Mouse (Mus musculus) Patski (cell line): ENCODE results near the gene Dstyk. TPM values are rescaled to one million over a fixed set of nuclear protein-coding genes. Genes with fewer than 3 reads are reported as not detected.

Experiments used
- ATAC-seq: fragments of 100-300 bp; one replicate; pipeline ENCODE4 v1.8.0; 2021
- CTCF ChIA-PET: fragments of 350-600 bp; sonication (Branson Sonifier 250); formaldehyde crosslinking; loops from one replicate; lab custom pipeline; 2022; ENCODE audit warnings: inconsistent platforms; lab: Charles Lee
- POLR2A ChIA-PET: fragments of 350-600 bp; sonication (Branson Sonifier 250); formaldehyde crosslinking; loops from one replicate; lab custom pipeline; 2022; ENCODE audit warnings: antibody characterized with exemption, inconsistent platforms; lab: Charles Lee
- DNase-seq: peaks from one replicate; pipeline ENCODE4 v3.0.0-alpha.2; 2011; ENCODE audit warnings: low read depth, low spot score
- H3K27me3 ChIP-seq: fragments of 371-371 bp; one replicate; pipeline ENCODE4 v1.5.1; 2021
- CTCF ChIP-seq: fragments of 100-300 bp; IDR thresholded peaks from one replicate; pipeline ENCODE4 v1.5.1; 2021
- in situ Hi-C: fragments of 300-500 bp; cut with MboI; formaldehyde crosslinking; loops from 3 replicates; pipeline ENCODE4 v1.11.1; 2018; ENCODE audit warnings: low pct_unique_long_range_greater_than_20kb, mixed read lengths
- polyA plus RNA-seq: library from polyadenylated mRNA; unstranded; gene quantifications from one replicate; pipeline ENCODE4 v1.2.3, GENCODE M21; 2021

Gene Dstyk
- 26.8 TPM for polyA plus RNA-seq

- ATAC-seq (peak; percentile 98), DNase-seq (peak; percentile 73)
- no peaks in the 10 kb centered on the region for H3K27me3 ChIP-seq
- CTCF ChIA-PET: interaction anchor here (1.0 to 1.6 kb wide), 3 partner anchors 26 to 30 kb away, joined by 3 to 4 read pairs (median 3); no protein-coding TSS in a partner anchor
- TF ChIP-seq CTCF: peak; percentile 94
- POLR2A ChIA-PET: interaction anchor here (0.6 to 1.4 kb wide), 5 partner anchors 8 to 213 kb away, joined by 3 to 5 read pairs (median 4); no protein-coding TSS in a partner anchor
- in situ Hi-C loops: no loop called here
These were observed at the start of gene Dstyk for GRCm38 (mm10) chr1:132417319-132418251. Gene Dstyk (plus strand): TSS chr1:132417555.

- POLR2A ChIA-PET: no interaction called here
- H3K27me3 ChIP-seq: no peaks in the 10 kb centered on the region
- DNase-seq: no peak
- in situ Hi-C loops: loop anchor here (5.0 to 10.0 kb wide), 3 partner anchors 54 to 227 kb away; no protein-coding TSS in a partner anchor
- CTCF ChIA-PET: interaction anchor here (1.4 to 2.3 kb wide), 2 partner anchors 22 to 70 kb away, joined by 5 to 7 read pairs; no protein-coding TSS in a partner anchor
- peak; percentile 70 for ATAC-seq
- no peak for TF ChIP-seq CTCF
These were observed 49.5 kb upstream of the Dstyk start for GRCm38 (mm10) chr1:132367692-132368506.

- ATAC-seq (no peak), DNase-seq (no peak)
- ChIA-PET CTCF (interaction anchor here (1.4 to 2.9 kb wide), 3 partner anchors 12 to 150 kb away, joined by 3 to 8 read pairs (median 4); no protein-coding TSS in a partner anchor), POLR2A (no interaction called here)
- no peak for TF ChIP-seq CTCF
- H3K27me3 ChIP-seq: no peaks in the 10 kb centered on the region
- in situ Hi-C loops: no loop called here
These were observed 46.6 kb upstream of the Dstyk start for GRCm38 (mm10) chr1:132370681-132371173.

- ChIA-PET CTCF (interaction anchor here (2.9 kb wide), 1 partner anchor 149 kb away, joined by 8 read pairs; no protein-coding TSS in a partner anchor), POLR2A (no interaction called here)
- no peak for DNase-seq
- TF ChIP-seq CTCF: no peak
- no peak for ATAC-seq
- H3K27me3 ChIP-seq: no peaks in the 10 kb centered on the region
- in situ Hi-C loops: no loop called here
These were observed 45.9 kb upstream of the Dstyk start for GRCm38 (mm10) chr1:132371298-132372081.

GRCm38 (mm10) chr1:132372354-132372753, 45.0 kb upstream of the Dstyk start:
- in situ Hi-C loops: no loop called here
- no peak for TF ChIP-seq CTCF
- ATAC-seq (no peak), DNase-seq (no peak)
- ChIA-PET POLR2A (no interaction called here), CTCF (interaction anchor here (1.2 to 2.9 kb wide), 2 partner anchors 64 to 148 kb away, joined by 3 to 8 read pairs; no protein-coding TSS in a partner anchor)
- no peaks in the 10 kb centered on the region for H3K27me3 ChIP-seq

GRCm38 (mm10) chr1:132372896-132373534, 44.3 kb upstream of the Dstyk start:
- CTCF ChIA-PET: interaction anchor here (0.9 to 1.3 kb wide), 4 partner anchors 15 to 68 kb away, joined by 3 to 6 read pairs (median 4); no protein-coding TSS in a partner anchor

GRCm38 (mm10) chr1:132374140-132374872, 43.0 kb upstream of the Dstyk start:
- no peaks in the 10 kb centered on the region for H3K27me3 ChIP-seq
- ChIA-PET POLR2A (no interaction called here), CTCF (interaction anchor here (1.1 to 1.7 kb wide), 4 partner anchors 11 to 45 kb away, joined by 3 to 4 read pairs (median 4); no protein-coding TSS in a partner anchor)
- ATAC-seq (no peak), DNase-seq (no peak)
- in situ Hi-C loops: no loop called here
- no peak for TF ChIP-seq CTCF

More at GRCm38 (mm10) chr1:132372896-132373534, 44.3 kb upstream of the Dstyk start:
- ATAC-seq: no peak
- H3K27me3 ChIP-seq: no peaks in the 10 kb centered on the region
- TF ChIP-seq CTCF: no peak
- DNase-seq: no peak
- POLR2A ChIA-PET: no interaction called here
- in situ Hi-C loops: no loop called here

GRCm38 (mm10) chr1:132374873-132375244, 42.5 kb upstream of the Dstyk start:
- no peak for TF ChIP-seq CTCF
- in situ Hi-C loops: no loop called here
- no peaks in the 10 kb centered on the region for H3K27me3 ChIP-seq
- POLR2A ChIA-PET: no interaction called here
- ATAC-seq (no peak), DNase-seq (no peak)
- CTCF ChIA-PET: interaction anchor here (1.3 to 1.7 kb wide), 2 partner anchors 10 to 44 kb away, joined by 4 read pairs; no protein-coding TSS in a partner anchor
